Mouse (Mus musculus) heart, embryonic 12.5 days (tissue): ENCODE results near the gene Kcnk4. TPM values are rescaled to one million over a fixed set of nuclear protein-coding genes. Genes with fewer than 3 reads are reported as not detected.
"Not testable (repeated sequence)": the region's sequence is repeated elsewhere in the genome, so short reads cannot be mapped to it uniquely, and the experiment has no call there.

Experiments used
- ATAC-seq: fragments of 200-750 bp; cut with Nextera tagmentation; 2 replicates; pipeline ENCODE4 v1.8.0; 2017; ENCODE audit warnings: moderate TSS enrichment, moderate library complexity; ENCODE audit not compliant: insufficient number of reproducible peaks, low FRiP score
- H3K27ac ChIP-seq: fragments of 300-500 bp; sonication (generic); 2 replicates; pipeline ENCODE4 v1.5.1; 2016; ENCODE audit warnings: mild to moderate bottlenecking, moderate library complexity; ENCODE audit not compliant: poor library complexity, severe bottlenecking
- H3K27me3 ChIP-seq: fragments of 300-500 bp; sonication (generic); replicated peaks from 2 replicates; pipeline ENCODE4 v1.6.1; 2016; ENCODE audit warnings: mild to moderate bottlenecking, moderate library complexity
- H3K36me3 ChIP-seq: fragments of 300-500 bp; sonication (generic); 2 replicates; pipeline ENCODE4 v1.6.1; 2016; ENCODE audit warnings: mild to moderate bottlenecking, moderate library complexity
- H3K4me1 ChIP-seq: fragments of 300-500 bp; sonication (generic); replicated peaks from 2 replicates; pipeline ENCODE4 v1.6.1; 2016; ENCODE audit warnings: mild to moderate bottlenecking
- H3K4me2 ChIP-seq: fragments of 300-500 bp; sonication (generic); 2 replicates; pipeline ENCODE4 v1.6.1; 2016; ENCODE audit warnings: mild to moderate bottlenecking, moderate library complexity
- H3K4me3 ChIP-seq: fragments of 300-500 bp; sonication (generic); 2 replicates; pipeline ENCODE4 v1.5.1; 2016; ENCODE audit warnings: mild to moderate bottlenecking
- H3K9ac ChIP-seq: fragments of 300-500 bp; sonication (generic); 2 replicates; pipeline ENCODE4 v1.6.1; 2016; ENCODE audit warnings: mild to moderate bottlenecking, moderate library complexity
- H3K9me3 ChIP-seq: fragments of 300-500 bp; sonication (generic); replicated peaks from 2 replicates; pipeline ENCODE4 v1.6.1; 2016; ENCODE audit warnings: mild to moderate bottlenecking, moderate library complexity
- WGBS: fragments of 180-500 bp; shearing (Covaris S2); methylation state at CpG from one replicate; pipeline ENCODE4 v1.1.7; 2016; 5-methylcytosine and 5-hydroxymethylcytosine counted together
- microRNA-seq: library from miRNA; unstranded; fragments of <30 nt; microRNA quantifications from one replicate; pipeline ENCODE4, GENCODE M21; 2017
- polyA plus RNA-seq: library from polyadenylated mRNA; unstranded; fragments of >200 nt; fragmentation: Nextera tagmentation; extraction: Ambion mirVana; gene quantifications from 2 replicates; pipeline ENCODE4 v1.2.1, GENCODE M21; 2016

The Kcnk4 gene
- polyA plus RNA-seq, 1 experiment from 2014 or later, result 0.29 TPM

- H3K27me3 ChIP-seq, result no peaks in the 10 kb centered on the region
- no peak for ATAC-seq
- H3K36me3 ChIP-seq, result peaks cover 11% of the 10 kb centered on the region
- H3K4me2 ChIP-seq, result no peak overlapping the region
- H3K9me3 ChIP-seq, result peaks cover 19% of the 10 kb centered on the region
- H3K4me3 ChIP-seq, result no peak overlapping the region
- H3K27ac ChIP-seq, result no peak overlapping the region
- H3K4me1 ChIP-seq, result no peaks in the 10 kb centered on the region
- WGBS, result 81% methylated on average over 4 of the region's 4 CpGs
- no peak overlapping the region for H3K9ac ChIP-seq
Observed at GRCm38 (mm10) chr19:6899641-6900040, 34.7 kb downstream of the Kcnk4 start.

- WGBS, result 75% methylated on average over 18 of the region's 18 CpGs
- not testable (repeated sequence) for H3K4me2 ChIP-seq, ATAC-seq, H3K4me3 ChIP-seq, H3K27ac ChIP-seq, H3K4me1 ChIP-seq, H3K27me3 ChIP-seq, H3K36me3 ChIP-seq, H3K9ac ChIP-seq
- peaks cover 19% of the 10 kb centered on the region for H3K9me3 ChIP-seq
Observed at GRCm38 (mm10) chr19:6895608-6896305, 38.6 kb downstream of the Kcnk4 start.

GRCm38 (mm10) chr19:6893731-6894451, 40.4 kb downstream of the Kcnk4 start:
- no peak for ATAC-seq
- H3K27me3 ChIP-seq, result no peaks in the 10 kb centered on the region
- no peaks in the 10 kb centered on the region for H3K4me1 ChIP-seq
- H3K9ac ChIP-seq, result no peak overlapping the region
- H3K36me3 ChIP-seq, result no peaks in the 10 kb centered on the region
- H3K4me3 ChIP-seq, result no peak overlapping the region
- H3K4me2 ChIP-seq, result no peak overlapping the region
- no peak overlapping the region for H3K27ac ChIP-seq
- 83% methylated on average over 14 of the region's 14 CpGs for WGBS
- peaks cover 10% of the 10 kb centered on the region for H3K9me3 ChIP-seq

- Histone ChIP-seq H3K9ac (no peak overlapping the region), H3K4me2 (no peak overlapping the region), H3K4me3 (no peak overlapping the region), H3K4me1 (no peaks in the 10 kb centered on the region), H3K27ac (no peak overlapping the region), H3K36me3 (no peaks in the 10 kb centered on the region), H3K9me3 (peaks cover 9% of the 10 kb centered on the region), H3K27me3 (no peaks in the 10 kb centered on the region)
- ATAC-seq, result no peak
- WGBS, result 48% methylated on average over 4 of the region's 4 CpGs
Observed at GRCm38 (mm10) chr19:6892512-6892911, 41.8 kb downstream of the Kcnk4 start.

- H3K9ac ChIP-seq, result no peak overlapping the region
- no peak overlapping the region for H3K27ac ChIP-seq
- H3K4me2 ChIP-seq, result no peak overlapping the region
- 69% methylated on average over 4 of the region's 4 CpGs for WGBS
- H3K36me3 ChIP-seq, result no peaks in the 10 kb centered on the region
- peaks cover 8% of the 10 kb centered on the region; the same call in 1 of the 2 replicates for H3K9me3 ChIP-seq
- no peaks in the 10 kb centered on the region for H3K27me3 ChIP-seq
- no peak for ATAC-seq
- no peaks in the 10 kb centered on the region for H3K4me1 ChIP-seq
- no peak overlapping the region for H3K4me3 ChIP-seq
Observed at GRCm38 (mm10) chr19:6877965-6878364, 56.4 kb downstream of the Kcnk4 start.

GRCm38 (mm10) chr19:6876799-6877198, 57.5 kb downstream of the Kcnk4 start:
- no peak overlapping the region for H3K4me2 ChIP-seq
- no peak for ATAC-seq
- H3K4me1 ChIP-seq, result no peaks in the 10 kb centered on the region
- H3K27me3 ChIP-seq, result no peaks in the 10 kb centered on the region
- no peak overlapping the region for H3K4me3 ChIP-seq
- H3K36me3 ChIP-seq, result no peaks in the 10 kb centered on the region
- no peak overlapping the region for H3K9ac ChIP-seq
- H3K27ac ChIP-seq, result no peak overlapping the region
- H3K9me3 ChIP-seq, result peaks cover 8% of the 10 kb centered on the region; the same call in 1 of the 2 replicates

GRCm38 (mm10) chr19:6875834-6876233, 58.5 kb downstream of the Kcnk4 start:
- Histone ChIP-seq H3K9ac (no peak overlapping the region), H3K36me3 (no peaks in the 10 kb centered on the region), H3K4me3 (no peak overlapping the region), H3K27me3 (no peaks in the 10 kb centered on the region), H3K9me3 (peaks cover 7% of the 10 kb centered on the region; the same call in 1 of the 2 replicates), H3K4me1 (no peaks in the 10 kb centered on the region), H3K27ac (no peak overlapping the region), H3K4me2 (no peak overlapping the region)
- ATAC-seq, result no peak
- WGBS, result 80% methylated on average over 6 of the region's 6 CpGs

GRCm38 (mm10) chr19:6874257-6874656, 60.1 kb downstream of the Kcnk4 start:
- no peak for ATAC-seq
- Histone ChIP-seq H3K27ac (no peak overlapping the region), H3K9me3 (no peaks in the 10 kb centered on the region), H3K36me3 (no peaks in the 10 kb centered on the region), H3K4me1 (no peaks in the 10 kb centered on the region), H3K9ac (no peak overlapping the region), H3K4me3 (no peak overlapping the region), H3K4me2 (no peak overlapping the region), H3K27me3 (no peaks in the 10 kb centered on the region)
- WGBS, result 62% methylated on average over 1 of the region's 1 CpGs

Small RNA genes lying within 50 kb of the gene (microRNA-seq; reads per million reads assigned to microRNA genes)
- 3.5 reads per million, percentile 12 among the genes with 10 or more reads in this experiment for gene Mir6990

Other genes starting within 250 kb of the Kcnk4 start
- 14.8 and 19.3 TPM in 2 replicates for gene Rps6ka4, start 93.9 kb downstream of the Kcnk4 start, polyA plus RNA-seq
- 0.47 and 0.55 TPM in 2 replicates for gene Ccdc88b, start 76.3 kb downstream of the Kcnk4 start, polyA plus RNA-seq
- 85.9 and 92.9 TPM in 2 replicates for gene Trmt112, start 24.8 kb downstream of the Kcnk4 start, polyA plus RNA-seq
- 202 and 218 TPM in 2 replicates for gene Prdx5, start 24.4 kb downstream of the Kcnk4 start, polyA plus RNA-seq
- gene Esrra, start 12.7 kb downstream of the Kcnk4 start, polyA plus RNA-seq, result 27.4 and 30.2 TPM in 2 replicates
- gene Catsperz, start 9.1 kb downstream of the Kcnk4 start, polyA plus RNA-seq, result 2.2 and 2.3 TPM in 2 replicates
- gene Bad, start 7.3 kb upstream of the Kcnk4 start, polyA plus RNA-seq, result 53.4 and 54.5 TPM in 2 replicates
- gene Gpr137, start 8.0 kb upstream of the Kcnk4 start, polyA plus RNA-seq, result 21.0 and 23.7 TPM in 2 replicates
- 194 and 198 TPM in 2 replicates for gene Ppp1r14b, start 40.5 kb upstream of the Kcnk4 start, polyA plus RNA-seq
- gene Plcb3, start 42.0 kb upstream of the Kcnk4 start, polyA plus RNA-seq, result 26.6 and 28.9 TPM in 2 replicates
- 73.3 and 81.9 TPM in 2 replicates for gene Fkbp2, start 46.0 kb upstream of the Kcnk4 start, polyA plus RNA-seq
- 126 and 136 TPM in 2 replicates for gene Vegfb, start 53.1 kb upstream of the Kcnk4 start, polyA plus RNA-seq
- 32.7 and 33.9 TPM in 2 replicates for gene Dnajc4, start 58.1 kb upstream of the Kcnk4 start, polyA plus RNA-seq
- gene Nudt22, start 61.6 kb upstream of the Kcnk4 start, polyA plus RNA-seq, result 22.4 and 23.6 TPM in 2 replicates
- 13.3 and 14.3 TPM in 2 replicates for gene Trpt1, start 61.6 kb upstream of the Kcnk4 start, polyA plus RNA-seq
- 9.3 and 11.7 TPM in 2 replicates for gene Fermt3, start 85.0 kb upstream of the Kcnk4 start, polyA plus RNA-seq
- 228 and 236 TPM in 2 replicates for gene Stip1, start 105.5 kb upstream of the Kcnk4 start, polyA plus RNA-seq
- 29.0 and 30.0 TPM in 2 replicates for gene Macrod1, start 122.3 kb upstream of the Kcnk4 start, polyA plus RNA-seq
- gene Flrt1, start 171.2 kb upstream of the Kcnk4 start, polyA plus RNA-seq, result 0.81 and 0.87 TPM in 2 replicates